Mouse (Mus musculus): ENCODE measurements at regions not wholly inside any gene's neighbourhood (a gene's known extent, or its start where the extent isn't known, plus 50 kb on each side); places are given as distances from the start of the nearest gene placed in this dataset. TPM values are rescaled to one million over a fixed set of nuclear protein-coding genes. Genes with fewer than 3 reads are reported as not detected.

DNA sequence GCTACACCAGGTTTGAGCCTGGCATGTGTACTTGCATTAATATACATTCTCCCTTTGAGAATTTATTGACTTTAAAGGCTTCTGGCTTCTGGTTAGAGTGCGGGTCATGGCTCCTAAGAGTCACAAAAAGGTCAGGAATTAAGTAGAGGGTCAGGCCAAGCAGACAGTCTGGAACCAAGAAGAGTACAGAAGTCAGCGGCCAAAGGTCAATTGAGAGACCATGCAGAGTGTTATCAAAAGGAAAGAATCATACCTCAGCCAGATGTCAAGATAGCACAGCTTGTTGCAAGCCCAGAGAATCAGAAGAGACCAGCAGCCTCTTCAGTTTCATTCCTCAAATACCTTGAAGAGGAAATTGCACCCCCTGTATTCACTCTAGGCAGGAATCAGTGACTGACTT, 263.0 kb downstream of the Nr4a2 start:
- H3K9me3 ChIP-seq: no peaks in the 10 kb centered on the region
- H3K4me2 ChIP-seq: no peak overlapping the region
- ATAC-seq (ENCODE audit: low FRiP score): no peak
- H3K4me3 ChIP-seq (replicated peaks): no peak overlapping the region
- no peak overlapping the region for H3K27ac ChIP-seq
- H3K4me1 ChIP-seq: no peaks in the 10 kb centered on the region
- no peaks in the 10 kb centered on the region for H3K36me3 ChIP-seq (replicated peaks)
- H3K27me3 ChIP-seq: no peaks in the 10 kb centered on the region
- H3K9ac ChIP-seq: no peak overlapping the region
- 73% methylated on average over 2 of the region's 2 CpGs for WGBS

DNA sequence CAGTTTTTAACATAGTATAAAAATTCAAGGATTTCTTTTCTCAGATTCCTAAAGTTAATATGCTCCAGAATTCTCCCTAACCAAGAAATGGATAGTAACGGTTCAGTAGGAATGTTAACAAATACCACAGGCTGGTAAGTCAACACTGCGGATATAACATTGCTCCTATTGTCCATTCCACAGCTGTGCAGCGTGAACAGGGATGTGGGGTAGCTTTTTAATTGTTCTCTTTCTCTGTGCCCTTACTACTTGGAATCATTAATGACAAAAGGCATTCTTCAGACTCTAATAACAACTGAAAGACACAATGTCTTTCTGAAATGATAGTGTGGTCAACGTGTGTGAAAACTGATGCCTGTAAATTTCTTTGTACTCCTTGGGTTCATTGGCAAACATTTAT, 303.3 kb downstream of the Nr4a2 start:
- no peaks in the 10 kb centered on the region for H3K4me1 ChIP-seq
- ATAC-seq (ENCODE audit: low FRiP score): no peak
- H3K9me3 ChIP-seq: no peaks in the 10 kb centered on the region
- no peak overlapping the region for H3K9ac ChIP-seq
- H3K4me2 ChIP-seq: no peak overlapping the region
- WGBS: 30% methylated on average over 4 of the region's 4 CpGs
- no peak overlapping the region for H3K27ac ChIP-seq
- no peaks in the 10 kb centered on the region for H3K36me3 ChIP-seq (replicated peaks)
- no peaks in the 10 kb centered on the region for H3K27me3 ChIP-seq
- H3K4me3 ChIP-seq (replicated peaks): no peak overlapping the region

DNA sequence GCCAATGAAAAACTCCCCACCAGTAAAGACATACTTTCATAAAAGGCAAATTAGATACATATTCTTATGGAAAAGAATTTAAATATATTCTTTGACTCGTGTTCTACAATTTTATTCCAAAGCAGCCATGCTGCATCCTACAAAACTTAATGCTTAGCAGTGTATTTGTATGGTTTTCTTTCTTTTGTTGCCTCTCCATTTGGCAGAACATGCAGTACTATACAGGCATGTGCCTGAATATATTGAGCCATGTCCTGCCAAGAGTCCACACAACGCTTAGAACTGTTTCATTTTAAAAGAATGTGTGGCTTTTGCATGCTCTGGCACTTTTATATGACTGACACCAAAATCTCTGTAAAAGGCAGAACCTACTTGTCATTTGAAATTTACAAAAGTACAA, 339.0 kb downstream of the Nr4a2 start:
- Histone ChIP-seq H3K9me3 (no peaks in the 10 kb centered on the region), H3K27ac (no peak overlapping the region), H3K9ac (no peak overlapping the region), H3K4me1 (no peaks in the 10 kb centered on the region), H3K27me3 (no peaks in the 10 kb centered on the region), H3K4me2 (no peak overlapping the region), H3K36me3 (replicated peaks) (no peaks in the 10 kb centered on the region), H3K4me3 (replicated peaks) (no peak overlapping the region)
- no peak for ATAC-seq (ENCODE audit: low FRiP score)
- WGBS: 88% methylated on average over 2 of the region's 2 CpGs

Small RNA genes in the stretch of these regions (microRNA-seq; reads per million reads assigned to microRNA genes)
- gene Mir195b: not detected

Data from forebrain, embryonic 12.5 days (tissue).